Mouse (Mus musculus) brain, embryonic 14.5 days (tissue): ENCODE measurements around the gene Rabep2.

Experiments used
- CTCF ChIP-seq: fragments of 200-500 bp; IDR thresholded peaks from 2 replicates; pipeline ENCODE4 v1.5.1; 2012; ENCODE audit warnings: inconsistent platforms, mild to moderate bottlenecking, moderate library complexity, borderline replicate concordance; ENCODE audit not compliant: insufficient read depth, insufficient read length; ENCODE audit errors: extremely low read depth
- POLR2A ChIP-seq: fragments of 200-500 bp; IDR thresholded peaks from 2 replicates; pipeline ENCODE4 v1.6.1; 2012; ENCODE audit warnings: mild to moderate bottlenecking, inconsistent platforms, borderline replicate concordance; ENCODE audit not compliant: poor library complexity, insufficient read depth, insufficient read length, severe bottlenecking; ENCODE audit errors: extremely low read depth

DNA sequence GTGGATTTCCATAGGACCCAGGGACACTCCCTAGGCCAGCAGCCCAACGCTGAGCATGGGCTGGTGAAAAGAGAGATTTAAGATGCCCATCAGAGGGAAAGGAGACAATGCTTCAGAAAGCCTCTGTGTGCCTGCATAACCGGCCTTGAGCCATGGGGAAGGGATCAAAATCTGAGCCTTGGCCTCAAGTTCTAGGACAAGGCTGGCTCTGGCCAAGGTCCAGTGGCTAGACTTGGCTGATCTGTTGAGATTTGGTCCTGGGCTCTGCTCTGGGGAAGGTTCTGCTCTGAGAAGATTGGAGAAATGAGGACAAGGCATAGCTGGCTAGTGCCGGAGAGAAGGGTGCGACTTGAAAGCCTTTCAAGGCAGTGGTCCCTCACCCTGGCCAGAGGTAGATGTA lies 17.5 kb upstream of the Rabep2 start:
- TF ChIP-seq POLR2A, result no peak
- no peak for TF ChIP-seq CTCF
